Mouse (Mus musculus) adrenal gland, adult 18-20 months (tissue): ENCODE results near the gene Gigyf2. TPM values are rescaled to one million over a fixed set of nuclear protein-coding genes. Genes with fewer than 3 reads are reported as not detected.

Experiments
- DNase-seq, 2 experiments: peaks; one replicate each; pipeline ENCODE4 v3.0.0; 2021 to 2022; ENCODE audit warnings: low spot score in 2 of 2
- long read RNA-seq, 2 experiments: library from polyadenylated mRNA; stranded (forward); transcript quantifications; one replicate each; pipeline ENCODE4 v2.0.0; 2021
- total RNA-seq, 2 experiments: library from RNA; stranded (reverse); gene quantifications; 1 replicate in 1 of 2; 2 replicates in 1 of 2; pipeline ENCODE4 v1.2.3; 2021

Gene Gigyf2
- total RNA-seq = 100 to 1,000 TPM in 1 of 2 experiments, 10 to 100 TPM in 1; 79.7 to 101 TPM
- long read RNA-seq, experiment 1, full-length matches to known transcripts = 8 of 11 reads
- long read RNA-seq, experiment 1, partial matches to known transcripts = 2 of 11 reads
- long read RNA-seq, experiment 1, other reads (novel, unspliced or antisense) = 1 of 11 reads
- long read RNA-seq, experiment 2, full-length matches to known transcripts = 7 of 40 reads
- long read RNA-seq, experiment 2, partial matches to known transcripts = 21 of 40 reads
- long read RNA-seq, experiment 2, other reads (novel, unspliced or antisense) = 12 of 40 reads

DNA sequence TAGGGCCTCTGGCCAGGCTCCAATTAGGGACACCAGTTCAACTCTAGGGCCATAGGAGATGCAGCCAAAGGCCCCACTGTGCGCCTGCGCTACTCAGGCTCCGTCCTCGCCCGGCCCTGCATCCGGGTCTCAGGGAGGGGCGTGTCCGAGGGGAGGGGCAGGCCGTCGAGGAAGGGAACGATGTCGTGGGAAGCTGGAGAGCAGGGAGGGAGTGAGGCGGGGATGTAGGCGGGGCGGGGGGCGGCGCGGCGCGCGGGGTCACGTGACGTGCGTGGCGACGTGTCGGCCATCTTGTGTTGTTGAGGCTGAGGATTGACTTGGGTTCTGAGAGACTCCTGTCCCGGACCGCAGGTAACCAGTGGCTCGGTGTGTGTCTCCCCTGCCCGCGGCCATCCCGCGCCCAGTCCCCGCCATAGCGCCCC is at the start of gene Gigyf2:
Gene Gigyf2, plus strand, starts transcription at position 257 of the 422 bp plus-strand sequence.
- DNase-seq = peak; percentile 97 to 98

DNA sequence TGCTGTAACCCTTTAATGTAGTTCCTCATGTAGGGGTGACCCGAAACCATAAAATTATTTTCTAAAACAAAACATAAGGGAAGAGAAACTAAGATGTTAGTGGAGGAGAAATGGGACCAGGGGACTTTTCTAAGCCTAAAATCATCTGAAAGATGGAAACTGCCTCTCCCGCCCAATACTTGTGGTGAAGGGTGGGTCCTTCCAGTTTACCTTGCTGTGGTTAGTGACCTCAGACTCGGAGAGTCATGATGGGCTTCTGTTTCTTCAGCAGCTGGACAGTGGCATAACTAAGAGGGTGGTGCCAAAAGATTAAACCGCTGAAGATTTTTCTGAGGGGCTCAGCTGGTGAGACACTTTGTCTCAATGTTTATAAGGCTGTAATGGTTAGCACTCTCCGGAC is 46.5 kb upstream of the Gigyf2 start:
- DNase-seq = no peak

DNA sequence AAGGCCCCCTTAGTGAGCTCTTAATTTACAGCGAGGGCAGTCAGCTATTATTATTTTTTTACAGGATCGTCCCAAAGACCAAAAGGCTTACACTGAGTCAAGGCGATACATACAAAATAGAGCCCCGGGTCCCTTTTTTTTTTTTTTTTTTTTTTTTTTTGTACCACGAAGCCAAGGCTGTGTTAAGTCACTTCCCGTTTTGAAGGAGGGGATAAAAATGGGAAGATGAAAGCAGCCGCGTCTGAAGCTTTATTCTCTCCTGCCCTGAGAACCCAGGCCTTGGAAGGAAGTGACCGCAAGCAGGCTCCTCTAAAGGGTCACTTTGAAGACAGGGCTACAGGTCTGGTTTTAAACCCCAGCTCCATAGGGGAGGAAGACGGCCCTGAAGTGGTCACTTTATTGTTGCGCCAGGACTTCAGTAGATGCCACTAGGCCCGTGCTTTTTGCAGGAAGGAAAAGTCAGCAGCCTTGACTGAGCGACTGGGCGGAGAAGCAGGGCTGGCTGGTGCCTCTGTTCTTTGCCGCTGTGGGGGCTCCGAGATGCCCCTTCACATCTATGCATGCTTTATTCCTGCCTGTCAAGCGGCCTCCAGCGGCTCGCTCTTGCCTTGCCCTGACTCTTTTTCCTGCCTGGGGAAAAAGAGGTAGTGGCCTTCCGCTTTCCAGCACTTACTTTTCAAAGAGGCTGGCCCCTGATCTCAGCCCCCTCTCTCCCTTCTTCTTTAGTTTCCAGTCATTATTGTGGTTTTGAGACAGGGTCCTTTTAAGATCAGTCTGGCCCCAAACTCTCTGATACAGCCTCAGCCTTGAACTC is 45.0 kb upstream of the Gigyf2 start:
- no peak for DNase-seq

DNA sequence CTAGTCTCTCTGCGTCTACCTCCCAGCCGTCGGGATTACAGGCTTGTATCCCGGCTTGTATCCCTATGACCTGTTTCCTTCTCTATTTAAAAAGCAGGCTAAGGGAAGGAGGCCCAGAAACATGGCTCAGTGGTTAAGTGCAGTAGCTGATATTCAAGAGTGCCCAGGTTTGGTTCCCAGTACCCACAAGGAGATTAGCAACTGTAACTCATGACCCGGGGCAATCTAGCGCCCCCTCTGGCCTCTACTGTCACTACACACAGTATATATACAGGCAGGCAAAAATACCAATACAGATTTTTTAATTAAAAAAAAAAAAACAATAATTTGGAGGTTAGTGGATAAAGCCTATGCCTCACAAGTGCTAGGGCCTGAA is 44.4 kb upstream of the Gigyf2 start:
- no peak for DNase-seq

DNA sequence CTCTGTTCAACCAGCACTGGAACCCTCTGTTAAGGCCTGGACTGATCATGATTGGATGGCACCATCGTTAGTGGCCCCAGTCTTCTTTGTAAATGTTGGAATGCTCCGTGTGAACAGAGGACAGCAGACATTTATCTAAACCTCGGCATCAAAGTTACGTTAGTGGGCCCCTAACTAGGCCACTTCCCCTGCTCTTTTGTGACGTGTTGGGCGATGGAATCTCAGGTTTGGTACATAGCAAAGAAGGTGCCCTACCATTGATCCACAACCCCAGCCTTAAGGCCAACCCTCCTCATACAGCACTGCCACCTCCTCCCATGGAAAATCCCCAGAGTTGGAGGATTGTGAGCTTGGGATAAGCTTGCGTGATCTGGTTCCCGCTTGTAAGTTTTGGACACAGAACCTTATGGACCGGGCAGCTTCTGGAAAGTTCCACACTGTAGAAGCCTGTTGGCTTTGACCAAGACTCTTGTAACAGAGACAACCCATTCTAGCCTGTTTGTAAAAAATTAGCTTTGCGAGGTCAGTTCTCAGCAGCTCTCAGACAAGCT is 43.3 kb upstream of the Gigyf2 start:
- DNase-seq = no peak

DNA sequence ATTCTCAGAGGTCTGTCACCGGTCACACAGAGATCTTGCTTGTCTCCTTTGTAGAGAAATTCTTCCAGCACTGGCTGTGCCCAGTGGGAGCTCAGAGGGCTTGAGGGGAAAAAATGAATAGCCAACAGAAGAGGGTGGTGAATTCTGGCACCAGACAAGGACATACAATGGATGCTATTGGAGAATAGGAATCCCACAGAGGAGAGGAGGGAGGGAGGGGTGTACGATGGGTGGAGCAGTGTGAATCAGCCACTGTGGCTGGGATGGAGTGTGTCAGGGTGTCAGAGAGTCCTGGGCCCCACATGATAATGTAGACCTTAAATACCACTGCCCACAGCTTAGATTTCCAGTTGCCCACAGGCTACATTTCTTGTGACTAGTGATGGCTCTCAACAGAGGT is 39.7 kb upstream of the Gigyf2 start:
- no peak for DNase-seq

DNA sequence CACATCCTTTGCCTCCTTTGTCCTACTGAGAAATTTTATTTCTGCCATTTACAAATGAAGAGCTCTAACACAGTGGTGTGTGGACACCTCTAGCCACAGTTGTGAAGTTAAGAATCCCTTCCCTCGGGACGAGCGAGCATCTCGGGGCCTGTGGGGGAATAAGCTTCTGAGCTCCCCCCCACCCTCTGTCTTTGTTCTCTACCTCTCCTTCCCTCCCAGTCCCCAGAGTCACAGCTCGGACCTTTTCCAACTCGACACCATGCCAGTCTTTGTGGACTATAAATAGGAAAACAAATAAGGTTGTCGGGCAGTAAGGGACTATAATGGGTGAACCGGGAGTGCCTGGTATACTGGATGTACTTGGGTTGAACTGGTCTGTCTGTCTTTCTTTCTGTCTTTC is 35.4 kb upstream of the Gigyf2 start:
- DNase-seq = no peak

DNA sequence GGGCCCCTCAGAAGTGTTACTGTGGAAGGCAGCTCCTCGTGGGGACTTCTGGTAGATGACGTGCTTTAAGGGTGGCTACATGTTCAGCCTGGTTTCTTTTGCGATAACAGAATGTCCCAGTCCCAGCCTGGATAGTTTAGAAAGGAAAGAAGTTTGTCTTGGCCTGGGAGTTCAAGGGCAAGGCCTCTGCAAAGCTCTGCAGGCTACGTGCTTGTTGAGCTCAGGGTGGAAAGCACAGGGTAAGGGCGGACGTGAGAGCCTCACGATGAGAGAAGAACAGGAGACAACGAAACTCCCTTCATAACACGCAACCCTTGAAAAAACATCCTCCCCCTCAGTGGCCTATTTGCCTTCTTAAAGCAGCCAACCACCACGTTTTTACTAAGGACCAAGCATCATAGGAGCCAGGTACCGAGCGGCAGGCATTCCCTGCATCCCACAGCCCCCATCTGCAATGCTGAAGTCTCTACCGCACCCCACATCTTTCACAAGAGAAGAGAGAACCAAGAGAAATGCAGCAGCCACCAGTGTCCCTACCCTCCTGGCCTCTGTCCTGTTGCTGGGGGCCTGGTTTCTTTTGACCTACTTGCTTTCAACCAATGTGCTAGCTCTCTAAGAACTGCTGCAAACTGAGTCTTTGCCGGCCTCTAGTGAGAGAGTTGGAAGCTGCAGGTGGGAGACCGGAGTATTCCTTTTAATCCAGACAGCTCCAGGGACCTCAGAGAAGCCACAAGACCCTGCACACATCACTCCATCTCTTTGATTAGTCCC is 34.2 kb upstream of the Gigyf2 start:
- no peak for DNase-seq

DNA sequence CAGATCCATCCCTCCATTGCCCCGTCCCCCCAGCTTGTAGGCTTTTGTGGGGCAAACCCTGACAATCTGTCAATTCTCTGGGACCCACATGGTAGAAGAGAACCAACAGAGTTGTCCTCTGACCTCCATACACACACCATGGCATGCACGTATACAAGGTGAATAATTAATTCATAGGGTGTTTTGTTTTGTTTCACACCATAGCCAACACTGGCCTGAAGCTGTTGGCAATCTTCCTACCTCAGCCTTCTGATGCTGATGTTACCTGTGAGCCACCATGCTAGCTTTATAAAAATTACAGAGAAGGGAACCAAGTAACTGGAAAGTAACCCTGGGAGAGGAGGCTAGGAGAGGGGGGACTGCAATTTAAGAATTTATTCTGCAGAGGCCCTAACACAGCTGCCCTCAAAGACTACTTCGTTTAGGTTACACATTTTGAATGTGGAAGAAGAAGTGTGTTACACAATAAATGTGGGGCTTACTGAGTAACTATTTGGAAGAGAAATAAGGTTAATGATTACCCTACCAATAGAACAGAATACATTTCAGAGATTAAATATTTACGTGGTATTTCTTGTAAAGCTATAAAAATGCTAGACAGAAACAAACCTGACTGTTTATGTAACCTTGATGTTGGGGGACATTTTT is 32.6 kb upstream of the Gigyf2 start:
- DNase-seq = no peak

DNA sequence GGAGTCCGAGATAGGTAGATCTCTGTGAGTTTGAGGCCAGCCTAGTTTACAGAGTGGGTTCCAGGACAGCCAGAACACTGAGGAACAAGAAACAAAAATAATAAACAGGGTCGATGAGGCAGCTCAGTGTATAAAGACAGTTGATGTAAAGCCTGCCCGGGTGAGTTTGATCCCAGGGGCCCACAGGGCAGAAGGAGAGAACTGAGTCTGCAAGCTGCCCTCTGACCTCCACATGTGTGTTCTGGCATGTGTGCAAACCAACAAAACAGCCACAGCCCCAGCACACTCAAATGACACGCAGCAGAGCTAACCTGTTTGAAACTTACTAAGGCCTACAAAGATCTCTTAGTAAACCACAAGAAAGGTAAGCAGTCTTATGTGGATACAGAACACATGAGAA is 31.8 kb upstream of the Gigyf2 start:
- DNase-seq = no peak

DNA sequence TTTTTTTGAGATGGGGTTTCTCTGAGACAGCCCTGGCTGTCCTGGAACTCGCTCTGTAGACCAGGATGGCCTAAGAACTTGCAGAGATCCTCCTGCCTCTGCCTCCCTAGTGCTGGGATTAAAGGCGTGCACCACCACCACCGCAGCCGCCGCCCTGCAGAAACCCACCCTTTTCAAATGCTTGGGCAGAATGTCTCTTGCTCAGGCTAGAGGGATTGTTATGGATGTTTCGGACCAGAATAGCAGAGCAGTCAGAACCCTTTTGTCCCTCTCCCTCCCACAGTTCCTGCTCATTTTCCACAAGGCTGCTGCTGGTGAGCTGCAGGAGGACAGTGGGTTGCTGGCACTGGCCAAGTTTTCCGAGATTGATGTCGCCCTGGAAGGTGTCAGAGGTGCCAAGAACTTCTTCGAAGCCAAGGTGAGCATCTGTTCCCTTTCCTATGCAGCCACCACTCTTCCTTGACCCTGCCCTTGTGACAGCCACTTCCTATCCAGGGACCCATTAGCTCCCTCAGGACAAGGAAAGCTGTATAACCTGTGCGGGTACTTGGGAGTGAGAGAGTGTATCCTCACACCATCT is 29.4 kb upstream of the Gigyf2 start:
- no peak for DNase-seq

DNA sequence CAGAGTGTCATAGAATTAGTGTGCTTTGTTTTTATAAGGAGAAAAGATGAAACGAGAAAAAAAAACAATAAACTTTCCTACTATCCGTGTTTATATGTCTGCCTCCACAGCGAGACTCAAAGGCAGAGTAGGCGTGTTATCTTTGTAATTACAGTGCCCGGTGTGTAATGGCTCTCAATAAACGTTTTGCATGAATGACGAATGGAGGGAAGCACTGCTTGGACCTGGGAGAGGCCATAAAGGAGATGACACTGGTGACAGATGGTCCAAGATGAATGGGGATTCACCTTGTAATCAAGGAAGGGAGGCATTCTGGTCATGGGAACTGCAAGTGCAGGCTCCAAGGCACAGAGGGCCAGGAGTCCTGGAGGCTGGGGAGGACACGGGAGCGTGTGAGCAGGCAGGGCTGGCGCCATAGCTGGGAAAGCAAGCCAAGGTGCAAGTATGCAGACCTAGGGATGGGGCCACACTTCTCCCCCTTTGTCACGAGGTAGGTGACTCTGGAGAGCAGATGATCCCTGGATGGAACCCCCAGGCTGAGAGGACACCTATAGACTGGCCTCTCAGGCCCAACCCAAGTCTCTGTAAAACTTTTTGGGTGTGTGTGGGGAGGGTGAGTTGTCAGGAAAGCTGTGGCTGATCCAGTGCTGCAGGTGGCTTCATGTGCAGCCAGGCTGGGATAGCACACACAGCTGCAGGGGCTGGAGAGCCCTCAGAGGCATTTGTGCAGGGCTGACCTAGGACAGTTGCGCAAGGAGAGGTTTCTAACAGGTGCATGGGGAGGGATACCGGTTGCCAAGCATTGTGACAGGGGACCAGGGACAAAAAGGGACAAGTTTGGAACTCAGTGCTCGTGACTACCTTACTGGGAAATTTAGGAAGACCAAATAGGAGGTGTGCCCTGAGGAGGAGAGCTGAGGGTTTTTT is 26.2 kb upstream of the Gigyf2 start:
- no peak for DNase-seq

DNA sequence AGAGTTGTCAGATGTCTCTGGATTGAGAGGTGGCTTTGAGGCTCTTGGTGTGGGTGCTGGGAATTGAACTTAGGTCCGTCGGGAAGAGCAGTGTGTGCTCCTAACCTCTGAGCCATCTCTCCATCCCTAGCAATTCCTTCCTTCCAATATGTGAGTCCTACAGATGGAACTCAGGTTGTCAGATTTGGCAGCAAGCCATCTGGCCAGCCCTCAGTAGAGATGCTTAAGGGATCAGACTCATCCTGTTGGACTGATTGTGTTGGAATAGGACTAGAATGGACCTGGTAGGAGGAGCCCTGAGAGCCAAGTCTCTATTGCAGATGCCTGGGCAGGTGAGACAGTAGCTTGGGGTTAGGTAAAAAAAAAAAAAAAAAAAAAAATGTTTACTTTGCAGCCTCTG is 24.8 kb upstream of the Gigyf2 start:
- no peak for DNase-seq

DNA sequence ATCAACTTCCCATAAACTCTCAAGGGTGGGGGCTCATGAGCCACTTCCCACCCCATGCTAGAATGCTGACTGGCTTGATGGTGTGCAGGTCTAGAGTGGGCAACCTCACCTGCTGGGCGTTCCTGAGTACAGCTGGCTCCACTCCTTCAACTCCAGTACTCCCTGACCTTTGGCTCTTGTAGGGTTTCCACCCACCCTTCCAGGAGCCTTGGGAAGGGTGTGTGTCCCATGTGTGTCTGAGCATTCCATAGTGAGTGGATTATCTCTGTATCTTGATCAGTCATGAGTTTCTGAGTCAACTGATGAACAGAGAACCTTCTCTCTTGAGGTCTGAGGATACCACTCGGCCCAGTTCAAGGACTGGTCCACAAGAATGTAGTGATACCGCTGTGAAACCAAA is 17.8 kb upstream of the Gigyf2 start:
- no peak for DNase-seq

DNA sequence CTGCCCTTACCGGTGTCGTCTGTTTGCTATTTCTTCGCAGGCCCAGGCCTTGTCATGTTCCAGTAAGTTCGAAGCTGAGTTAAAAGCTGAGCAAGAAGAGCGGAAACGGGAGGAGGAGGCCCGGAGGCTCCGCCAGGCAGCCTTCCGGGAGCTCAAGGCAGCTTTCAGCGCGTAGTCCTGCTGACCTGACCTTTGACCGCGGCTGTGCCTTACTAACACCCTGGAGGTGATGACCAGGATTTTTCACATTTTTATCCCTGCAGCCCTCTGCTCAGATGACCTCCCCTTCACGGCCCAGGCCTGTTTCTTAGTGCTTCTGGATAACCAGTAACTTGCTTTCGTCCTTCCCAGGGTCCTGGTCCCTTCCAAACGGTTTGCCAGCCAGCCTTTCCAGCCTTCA is 17.2 kb upstream of the Gigyf2 start:
- no peak for DNase-seq

DNA sequence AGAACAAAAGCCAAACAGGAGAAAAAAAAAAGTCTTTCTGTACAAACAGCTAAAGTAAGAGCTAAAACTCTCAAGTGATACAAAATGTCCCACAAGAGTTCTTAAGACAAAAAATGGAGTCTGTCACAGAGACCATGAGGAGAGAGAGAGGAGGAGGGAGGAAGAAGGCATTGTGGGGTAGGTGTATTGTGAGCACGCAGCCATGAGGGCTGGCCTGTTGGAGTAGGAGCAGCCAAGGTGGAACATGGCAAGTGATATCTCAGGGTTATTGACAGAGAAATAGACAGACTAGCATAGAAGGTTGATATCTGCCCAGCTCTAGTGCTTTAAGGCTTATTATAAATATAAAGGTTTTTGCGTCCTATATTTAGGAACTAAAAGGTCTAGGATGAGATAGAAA is 14.1 kb upstream of the Gigyf2 start:
- no peak for DNase-seq

DNA sequence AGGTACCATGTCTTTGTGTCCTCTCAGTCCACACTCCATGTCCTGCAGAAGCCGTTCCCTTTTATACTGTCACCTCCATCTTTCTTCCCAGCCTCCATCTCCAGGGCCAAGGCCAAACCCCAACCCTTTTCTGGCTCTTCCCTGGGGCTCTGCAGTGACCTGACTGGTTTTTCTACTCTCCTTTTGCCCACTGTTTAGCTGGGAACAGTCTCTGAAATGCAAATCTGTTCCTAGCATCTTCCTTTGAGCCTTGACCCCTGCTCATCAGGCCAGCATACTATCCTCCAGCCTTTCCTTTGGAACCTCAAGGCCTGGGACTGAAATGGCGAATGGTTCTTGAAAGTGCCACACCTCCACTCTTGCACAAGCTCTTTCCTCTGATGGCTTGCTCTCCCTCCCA is 13.7 kb upstream of the Gigyf2 start:
- no peak for DNase-seq

DNA sequence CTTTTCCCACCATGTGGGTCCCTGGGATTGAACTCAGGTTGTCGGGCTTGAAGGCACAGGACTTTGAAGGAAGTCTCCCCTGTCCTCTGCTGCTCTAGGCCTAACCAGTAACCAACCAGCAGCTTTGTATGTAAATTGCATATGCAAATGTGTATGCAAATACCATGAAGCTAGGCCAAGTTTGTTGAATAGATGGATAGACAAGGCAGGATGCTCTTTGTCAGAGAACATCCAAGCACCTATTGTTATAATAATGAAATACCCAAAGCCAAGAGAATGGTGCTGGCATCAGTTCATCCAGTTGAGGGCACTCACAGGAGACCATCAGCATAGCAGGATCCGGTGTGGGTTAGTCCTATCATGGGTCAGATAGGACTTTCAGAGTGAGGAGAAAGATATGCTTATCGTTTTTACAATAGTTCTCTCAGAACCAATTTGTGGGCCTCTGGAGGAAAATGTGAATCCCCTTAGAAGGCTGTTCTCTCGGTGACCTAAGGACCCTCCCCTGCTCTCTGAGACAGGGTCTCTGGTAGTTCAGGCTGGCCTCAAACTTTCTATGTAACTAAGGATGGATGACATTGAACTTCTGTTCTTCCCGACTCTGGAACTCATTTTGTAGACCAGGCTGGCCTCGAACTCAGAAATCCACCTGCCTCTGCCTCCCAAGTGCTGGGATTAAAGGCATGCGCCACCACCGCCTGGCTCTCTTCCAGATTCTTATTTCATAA is 12.8 kb upstream of the Gigyf2 start:
- no peak for DNase-seq

DNA sequence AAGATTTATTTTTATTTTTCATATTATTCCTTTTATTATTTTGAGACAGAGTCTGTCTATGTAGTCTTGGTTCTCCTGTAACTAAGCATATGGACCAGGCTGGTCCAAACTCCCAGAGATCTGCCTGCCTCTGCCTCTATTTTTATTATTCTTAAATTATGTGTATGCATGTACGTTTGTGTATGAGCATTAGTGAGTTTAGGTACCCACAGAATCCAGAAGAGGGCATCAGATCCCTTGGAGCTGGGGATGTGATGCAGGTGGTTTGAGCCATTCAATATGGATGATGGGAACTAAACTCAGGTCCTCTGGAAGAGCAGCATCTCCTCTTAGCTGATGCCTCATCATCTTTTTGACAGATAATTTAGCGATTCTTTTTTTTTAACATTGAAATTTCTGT is 11.4 kb upstream of the Gigyf2 start:
- no peak for DNase-seq
